Mouse (Mus musculus) midbrain, embryonic 14.5 days (tissue): ENCODE results near the gene Usp19. TPM values are rescaled to one million over a fixed set of nuclear protein-coding genes. Genes with fewer than 3 reads are reported as not detected.

ENCODE experiments used
- ATAC-seq: fragments of 200-750 bp; cut with Nextera tagmentation; 2 replicates; pipeline ENCODE4 v1.8.0; 2017; ENCODE audit warnings: moderate number of reproducible peaks, moderate library complexity; ENCODE audit not compliant: low FRiP score, low TSS enrichment
- DNase-seq: peaks from one replicate; pipeline ENCODE4 v3.0.0-alpha.2; 2015
- H3K27ac ChIP-seq: fragments of 300-500 bp; sonication (generic); replicated peaks from 2 replicates; pipeline ENCODE4 v1.5.1; 2014; ENCODE audit warnings: mild to moderate bottlenecking, low read depth, low read length, moderate library complexity
- H3K27me3 ChIP-seq: fragments of 300-500 bp; sonication (generic); 2 replicates; pipeline ENCODE4 v1.6.1; 2014; ENCODE audit warnings: low read length, control low read depth, mixed read lengths; ENCODE audit not compliant: control insufficient read depth, insufficient read depth
- H3K36me3 ChIP-seq: fragments of 300-500 bp; sonication (generic); 2 replicates; pipeline ENCODE4 v1.6.1; 2014; ENCODE audit warnings: low read length, control low read depth; ENCODE audit not compliant: control insufficient read depth, insufficient read depth
- H3K4me1 ChIP-seq: fragments of 300-500 bp; sonication (generic); 2 replicates; pipeline ENCODE4 v1.6.1; 2014; ENCODE audit warnings: mild to moderate bottlenecking, antibody characterized with exemption, low read length, control low read depth; ENCODE audit not compliant: control insufficient read depth, insufficient read depth
- H3K4me2 ChIP-seq: fragments of 300-500 bp; sonication (generic); 2 replicates; pipeline ENCODE4 v1.6.1; 2014; ENCODE audit warnings: mild to moderate bottlenecking, low read length, moderate library complexity
- H3K4me3 ChIP-seq: fragments of 300-500 bp; sonication (generic); replicated peaks from 2 replicates; pipeline ENCODE4 v1.5.1; 2014; ENCODE audit warnings: low read depth, low read length
- H3K9ac ChIP-seq: fragments of 300-500 bp; sonication (generic); replicated peaks from 2 replicates; pipeline ENCODE4 v1.6.1; 2014; ENCODE audit warnings: mild to moderate bottlenecking, low read length, moderate library complexity
- H3K9me3 ChIP-seq: fragments of 300-500 bp; sonication (generic); 2 replicates; pipeline ENCODE4 v1.6.1; 2016; ENCODE audit warnings: low read length, control low read depth, mixed read lengths; ENCODE audit not compliant: control insufficient read depth
- whole genome bisulfite sequencing: fragments of 180-500 bp; shearing (Covaris S2); extraction: QIAGEN DNeasy Blood & Tissue Kit; methylation state at CpG from one replicate; pipeline ENCODE4 v1.1.7; 2014; 5-methylcytosine and 5-hydroxymethylcytosine counted together
- polyA plus RNA-seq: library from polyadenylated mRNA; unstranded; fragments of >200 nt; fragmentation: Nextera tagmentation; extraction: Ambion mirVana; gene quantifications from 2 replicates; pipeline ENCODE4 v1.2.1, GENCODE M21; 2014

The Usp19 gene
- polyA plus RNA-seq, 1 experiment from 2014 or later = 72.5 TPM

GRCm38 (mm10) chr9:108461181-108461631 is 29.2 kb upstream of the Usp19 start, which contains the start of gene Klhdc8b:
TSS of gene Klhdc8b (minus strand) at chr9:108461581.
- Histone ChIP-seq H3K27me3 (no peaks in the 10 kb centered on the region), H3K27ac (peak within 1 kb of the TSS; percentile 79), H3K4me2 (peak within 1 kb of the TSS; percentile 93), H3K36me3 (peaks cover 34% of the 10 kb centered on the region), H3K4me1 (peaks cover 9% of the 10 kb centered on the region), H3K4me3 (peak within 1 kb of the TSS; percentile 86), H3K9me3 (no peaks in the 10 kb centered on the region), H3K9ac (peak within 1 kb of the TSS; percentile 79)
- WGBS = 26% methylated on average over 11 of the region's 11 CpGs
- ATAC-seq (0 out of 2 replicates have a peak, but pooled peaks have one; percentile 18), DNase-seq (peak; percentile 49)

DNA sequence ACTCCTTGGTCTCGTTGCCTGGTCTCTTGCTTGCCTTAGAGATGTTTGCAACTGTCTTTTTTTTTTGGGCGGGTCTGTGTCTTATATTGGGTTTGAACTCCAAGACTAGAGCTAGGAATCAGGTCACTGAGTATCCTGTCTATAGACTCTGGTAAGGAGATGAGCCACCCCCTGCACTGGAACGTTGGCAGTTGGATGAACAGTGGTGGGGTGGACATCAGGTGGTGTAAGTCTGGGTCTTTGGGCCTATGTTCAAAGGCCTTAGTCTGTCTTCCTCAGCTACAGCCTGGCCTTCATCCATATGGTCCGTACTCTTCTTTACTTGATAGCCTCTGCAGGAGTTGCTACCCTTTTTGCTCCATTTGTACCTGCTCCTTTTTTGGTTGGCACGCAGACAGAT is 28.7 kb upstream of the Usp19 start:
- no peaks in the 10 kb centered on the region for H3K9me3 ChIP-seq
- 94% methylated on average over 5 of the region's 5 CpGs for WGBS
- peaks cover 34% of the 10 kb centered on the region for H3K36me3 ChIP-seq
- peak overlapping the region; percentile 86 for H3K4me3 ChIP-seq
- H3K9ac ChIP-seq = peak overlapping the region; percentile 79; the same call in 1 of the 2 replicates
- H3K27me3 ChIP-seq = no peaks in the 10 kb centered on the region
- H3K4me1 ChIP-seq = peaks cover 9% of the 10 kb centered on the region
- H3K27ac ChIP-seq = no peak overlapping the region
- ATAC-seq = no peak
- peak overlapping the region; percentile 93 for H3K4me2 ChIP-seq
- no peak for DNase-seq

- peak overlapping the region; percentile 93; the same call in 1 of the 2 replicates for H3K4me2 ChIP-seq
- H3K9ac ChIP-seq = no peak overlapping the region
- H3K4me1 ChIP-seq = peaks cover 9% of the 10 kb centered on the region
- no peaks in the 10 kb centered on the region for H3K27me3 ChIP-seq
- 94% methylated on average over 10 of the region's 10 CpGs for WGBS
- H3K27ac ChIP-seq = no peak overlapping the region
- ATAC-seq (no peak), DNase-seq (no peak)
- H3K9me3 ChIP-seq = no peaks in the 10 kb centered on the region
- no peak overlapping the region for H3K4me3 ChIP-seq
- peaks cover 39% of the 10 kb centered on the region for H3K36me3 ChIP-seq
Measured at GRCm38 (mm10) chr9:108462192-108462591, 28.2 kb upstream of the Usp19 start.

GRCm38 (mm10) chr9:108463713-108464112 is 26.7 kb upstream of the Usp19 start:
- Histone ChIP-seq H3K4me3 (no peak overlapping the region), H3K27me3 (no peaks in the 10 kb centered on the region), H3K4me1 (peaks cover 9% of the 10 kb centered on the region), H3K9me3 (no peaks in the 10 kb centered on the region), H3K36me3 (peaks cover 42% of the 10 kb centered on the region), H3K4me2 (no peak overlapping the region), H3K27ac (no peak overlapping the region), H3K9ac (no peak overlapping the region)
- ATAC-seq (no peak), DNase-seq (no peak)
- WGBS = 98% methylated on average over 9 of the region's 9 CpGs

DNA sequence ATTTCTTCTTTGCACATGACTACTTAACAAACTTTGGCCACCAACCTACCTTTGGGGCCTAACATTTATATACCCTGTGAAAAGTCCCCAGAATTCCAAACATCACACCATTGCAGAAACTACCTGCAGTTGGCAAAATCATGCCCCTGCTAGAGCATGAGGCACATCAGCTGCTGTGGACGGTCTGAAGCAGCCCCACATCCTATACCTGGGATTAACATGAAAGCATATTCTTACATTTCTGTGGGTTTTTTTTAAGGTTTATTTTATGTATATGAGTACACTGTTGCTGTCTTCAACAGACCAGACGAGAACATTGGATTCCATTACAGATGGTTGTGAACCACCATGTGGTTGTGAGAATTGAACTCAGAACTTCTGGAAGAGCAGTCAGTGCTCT is 24.2 kb upstream of the Usp19 start:
- 92% methylated on average over 2 of the region's 2 CpGs for WGBS
- no peak for DNase-seq

GRCm38 (mm10) chr9:108469430-108469829 is 21.0 kb upstream of the Usp19 start:
- DNase-seq = no peak
- Histone ChIP-seq H3K36me3 (peaks cover 25% of the 10 kb centered on the region), H3K9me3 (no peaks in the 10 kb centered on the region), H3K4me1 (no peaks in the 10 kb centered on the region), H3K27ac (no peak overlapping the region), H3K9ac (no peak overlapping the region), H3K27me3 (no peaks in the 10 kb centered on the region), H3K4me2 (no peak overlapping the region), H3K4me3 (no peak overlapping the region)
- 84% methylated on average over 5 of the region's 5 CpGs for WGBS
- no peak for ATAC-seq

More for the DNA sequence above, 24.2 kb upstream of the Usp19 start:
- Histone ChIP-seq H3K4me3 (no peak overlapping the region), H3K4me2 (no peak overlapping the region), H3K27ac (no peak overlapping the region), H3K36me3 (peaks cover 42% of the 10 kb centered on the region), H3K4me1 (peaks cover 6% of the 10 kb centered on the region), H3K27me3 (no peaks in the 10 kb centered on the region), H3K9ac (no peak overlapping the region), H3K9me3 (no peaks in the 10 kb centered on the region)
- ATAC-seq = no peak

- no peak overlapping the region for H3K9ac ChIP-seq
- ATAC-seq (no peak), DNase-seq (no peak)
- H3K27me3 ChIP-seq = no peaks in the 10 kb centered on the region
- H3K36me3 ChIP-seq = peaks cover 22% of the 10 kb centered on the region
- 80% methylated on average over 4 of the region's 4 CpGs for WGBS
- H3K9me3 ChIP-seq = no peaks in the 10 kb centered on the region
- no peak overlapping the region for H3K4me3 ChIP-seq
- no peak overlapping the region for H3K4me2 ChIP-seq
- no peak overlapping the region for H3K27ac ChIP-seq
- H3K4me1 ChIP-seq = no peaks in the 10 kb centered on the region
Measured at GRCm38 (mm10) chr9:108469845-108470244, 20.6 kb upstream of the Usp19 start.

DNA sequence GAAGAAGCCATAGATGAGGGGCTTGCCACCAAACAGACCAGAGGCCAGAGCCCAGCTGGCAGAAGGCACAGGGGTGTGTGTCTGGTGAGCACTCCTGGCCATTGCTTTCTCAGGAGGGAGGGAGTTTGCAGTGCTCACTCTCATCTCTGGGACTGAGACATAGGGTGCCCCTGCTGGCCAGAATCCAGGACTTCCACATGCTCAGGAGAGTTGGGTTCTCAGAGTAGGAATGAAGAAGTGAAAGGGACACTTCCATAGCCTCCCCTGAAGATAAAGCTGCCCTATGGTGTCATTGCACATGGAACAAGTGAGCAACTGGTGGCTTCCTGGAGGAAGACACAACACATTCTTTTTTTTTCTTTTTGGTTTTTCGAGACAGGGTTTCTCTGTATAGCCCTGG is 15.9 kb upstream of the Usp19 start:
- peaks cover 9% of the 10 kb centered on the region for H3K4me1 ChIP-seq
- WGBS = 50% methylated on average over 1 of the region's 1 CpGs
- no peak for DNase-seq
- no peaks in the 10 kb centered on the region for H3K36me3 ChIP-seq
- H3K9ac ChIP-seq = no peak overlapping the region
- no peak overlapping the region for H3K27ac ChIP-seq
- no peak overlapping the region for H3K4me2 ChIP-seq
- H3K9me3 ChIP-seq = no peaks in the 10 kb centered on the region
- ATAC-seq = no peak
- H3K4me3 ChIP-seq = no peak overlapping the region
- no peaks in the 10 kb centered on the region for H3K27me3 ChIP-seq

DNA sequence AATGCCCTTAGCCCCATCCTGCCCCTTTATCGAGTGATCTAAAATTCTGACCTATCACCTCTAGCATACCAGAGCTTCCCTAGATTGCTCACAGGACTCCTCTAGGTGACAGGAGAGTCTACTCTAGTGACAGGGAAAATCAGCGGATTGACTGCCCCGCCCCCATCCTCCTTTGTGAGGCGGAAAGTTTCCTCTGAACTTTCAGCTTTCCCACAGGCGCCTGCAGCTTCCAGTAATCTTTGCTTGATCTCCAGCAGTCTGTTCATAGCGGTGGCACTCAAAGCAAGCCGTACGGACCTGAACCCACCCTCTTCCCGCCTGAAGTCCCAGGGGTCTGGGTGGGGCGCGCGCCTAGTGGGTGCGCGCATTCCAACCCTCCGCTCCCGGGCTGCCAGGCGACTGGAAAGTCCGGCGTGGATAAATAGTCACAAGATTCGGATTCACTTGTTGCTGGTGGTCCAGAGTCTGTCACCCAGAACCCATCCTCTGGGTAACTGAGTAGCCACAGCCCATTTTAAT is 11.7 kb upstream of the Usp19 start:
- Histone ChIP-seq H3K9ac (peak overlapping the region; percentile 26; the same call in 1 of the 2 replicates), H3K9me3 (no peaks in the 10 kb centered on the region), H3K36me3 (no peaks in the 10 kb centered on the region), H3K27me3 (no peaks in the 10 kb centered on the region), H3K27ac (peak overlapping the region; percentile 55), H3K4me2 (peak overlapping the region; percentile 56), H3K4me3 (peak overlapping the region; percentile 27), H3K4me1 (peaks cover 15% of the 10 kb centered on the region)
- ATAC-seq (peak; percentile 48; the same call in 1 of the 2 replicates), DNase-seq (peak; percentile 78)
- 0% methylated on average over 20 of the region's 20 CpGs for WGBS
